In genomic region chr5:136594896-136595540, GRCm38 (mm10) we compare ENCODE assay signal across 19 mouse cellular contexts. TPM values are rescaled to one million over a fixed set of nuclear protein-coding genes. Genes with fewer than 3 reads are reported as not detected.
DNase-seq lines count a peak whose midpoint lies in the region; ATAC-seq and TF ChIP-seq lines count a peak whose summit lies in the region.
"Had no signal": no experiment of that assay in that cellular context is flagged by ENCODE, and none has a peak within 500 bp of the region (broad histone marks: within the 10 kb centered on the region; RNA-seq: fewer than 3 reads in every experiment).

No protein-coding gene starts in this region.

- no peaks in the 10 kb centered on the region for H3K4me1 ChIP-seq in midbrain, embryonic 11.5 days (ENCODE audit: control insufficient read depth, insufficient read depth, low read length)
- no peaks in the 10 kb centered on the region for H3K4me1 ChIP-seq in midbrain, embryonic 10.5 days
- H3K4me1 ChIP-seq in forebrain, postnatal 0 days (ENCODE audit: insufficient read depth), result no peaks in the 10 kb centered on the region
- H3K4me1 ChIP-seq in liver, embryonic 11.5 days (replicated peaks; ENCODE audit: control insufficient read depth, insufficient read depth, low read length), result no peaks in the 10 kb centered on the region
- H3K4me1 ChIP-seq: hindbrain, embryonic 12.5 days; neural tube, embryonic 12.5 days had no signal

- no peaks in the 10 kb centered on the region for H3K9me3 ChIP-seq in midbrain, embryonic 11.5 days (ENCODE audit: control insufficient read depth, low read length)
- H3K9me3 ChIP-seq in midbrain, embryonic 10.5 days (replicated peaks), result no peaks in the 10 kb centered on the region
- no peaks in the 10 kb centered on the region for H3K9me3 ChIP-seq in forebrain, postnatal 0 days (ENCODE audit: low read length)
- no peaks in the 10 kb centered on the region for H3K9me3 ChIP-seq in liver, embryonic 11.5 days (ENCODE audit: control insufficient read depth, low read length)
- H3K9me3 ChIP-seq: hindbrain, embryonic 12.5 days; limb, embryonic 13.5 days; neural tube, embryonic 12.5 days had no signal

- DNase-seq in adrenal gland, postnatal 10 days, result peak; percentile 39
- DNase-seq in adrenal gland, adult (ENCODE audit: inconsistent age in 2 of 2, low spot score in 1 of 2), result no peak
- peak; percentile 5 to 8 for DNase-seq in heart, adult 18-20 months
- no peak for DNase-seq in heart, postnatal 4 days
- peak; percentile 8 for DNase-seq in midbrain, embryonic 11.5 days (ENCODE audit: low spot score, missing footprints)
- no peak for DNase-seq in midbrain, embryonic 10.5 days (ENCODE audit: low spot score)
- DNase-seq in forebrain, postnatal 0 days, result peak; percentile 65
- DNase-seq in liver, embryonic 11.5 days (ENCODE audit: low spot score), result no peak
- DNase-seq: adrenal gland, postnatal 36 days; cerebellum, adult 11-12 months; kidney, adult 9 months; layer of hippocampus, adult 9-11 months; lung, adult 2 months; retina, postnatal 1 day; thymus, postnatal 25 days had no signal

- no peak overlapping the region for H3K4me3 ChIP-seq in midbrain, embryonic 11.5 days (ENCODE audit: low read depth, low read length)
- no peak overlapping the region for H3K4me3 ChIP-seq in midbrain, embryonic 10.5 days
- no peak overlapping the region for H3K4me3 ChIP-seq in forebrain, postnatal 0 days (ENCODE audit: low read depth, low read length)
- H3K4me3 ChIP-seq in liver, embryonic 11.5 days (ENCODE audit: low read depth, low read length), result no peak overlapping the region
- H3K4me3 ChIP-seq: hindbrain, embryonic 12.5 days; limb, embryonic 13.5 days; neural tube, embryonic 12.5 days had no signal

- no peak overlapping the region for H3K9ac ChIP-seq in midbrain, embryonic 11.5 days (ENCODE audit: low read length)
- no peak overlapping the region for H3K9ac ChIP-seq in forebrain, postnatal 0 days
- H3K9ac ChIP-seq in liver, embryonic 11.5 days (ENCODE audit: low read depth, low read length), result no peak overlapping the region
- H3K9ac ChIP-seq: hindbrain, embryonic 12.5 days; limb, embryonic 13.5 days; neural tube, embryonic 12.5 days had no signal

- no peak overlapping the region for H3K27ac ChIP-seq in midbrain, embryonic 11.5 days (ENCODE audit: low read depth, low read length)
- H3K27ac ChIP-seq in midbrain, embryonic 10.5 days (replicated peaks), result no peak overlapping the region
- H3K27ac ChIP-seq in forebrain, postnatal 0 days (ENCODE audit: low read depth, low read length), result peak overlapping the region; percentile 45
- no peak overlapping the region for H3K27ac ChIP-seq in liver, embryonic 11.5 days (ENCODE audit: low read depth, low read length)
- H3K27ac ChIP-seq: hindbrain, embryonic 12.5 days; limb, embryonic 13.5 days; neural tube, embryonic 12.5 days had no signal

- no peaks in the 10 kb centered on the region for H3K27me3 ChIP-seq in midbrain, embryonic 11.5 days (ENCODE audit: control insufficient read depth, insufficient read depth, low read length)
- no peaks in the 10 kb centered on the region for H3K27me3 ChIP-seq in midbrain, embryonic 10.5 days (ENCODE audit: low read depth, poor library complexity, severe bottlenecking)
- no peaks in the 10 kb centered on the region for H3K27me3 ChIP-seq in forebrain, postnatal 0 days (ENCODE audit: insufficient read depth, low read length)
- H3K27me3 ChIP-seq in liver, embryonic 11.5 days (replicated peaks; ENCODE audit: control insufficient read depth, insufficient read depth, low read length), result no peaks in the 10 kb centered on the region
- H3K27me3 ChIP-seq: hindbrain, embryonic 12.5 days; limb, embryonic 13.5 days; neural tube, embryonic 12.5 days had no signal

- ATAC-seq in midbrain, embryonic 11.5 days (ENCODE audit: low FRiP score), result no peak
- peak; percentile 75 for ATAC-seq in forebrain, postnatal 0 days
- ATAC-seq in liver, embryonic 11.5 days (replicated peaks; ENCODE audit: low FRiP score), result no peak

- no peaks in the 10 kb centered on the region for H3K36me3 ChIP-seq in midbrain, embryonic 11.5 days (ENCODE audit: control insufficient read depth, insufficient read depth, low read length)
- H3K36me3 ChIP-seq in midbrain, embryonic 10.5 days, result no peaks in the 10 kb centered on the region
- no peaks in the 10 kb centered on the region for H3K36me3 ChIP-seq in forebrain, postnatal 0 days (ENCODE audit: insufficient read depth)
- no peaks in the 10 kb centered on the region for H3K36me3 ChIP-seq in liver, embryonic 11.5 days (ENCODE audit: control insufficient read depth, insufficient read depth, low read length)
- H3K36me3 ChIP-seq: hindbrain, embryonic 12.5 days; limb, embryonic 13.5 days; neural tube, embryonic 12.5 days had no signal

- TF ChIP-seq CTCF in forebrain, postnatal 0 days (IDR thresholded peaks at IDR 0.05; ENCODE audit: low read depth), result no peak

- WGBS in midbrain, embryonic 11.5 days, result 84% methylated on average over 8 of the region's 8 CpGs
- WGBS in midbrain, embryonic 10.5 days, result 82% methylated on average over 8 of the region's 8 CpGs
- WGBS in forebrain, postnatal 0 days, result 39% methylated on average over 8 of the region's 8 CpGs
- WGBS in liver, embryonic 11.5 days, result 73% methylated on average over 8 of the region's 8 CpGs

- no peak overlapping the region for H3K4me2 ChIP-seq in midbrain, embryonic 11.5 days
- H3K4me2 ChIP-seq in forebrain, postnatal 0 days (ENCODE audit: low read depth), result no peak overlapping the region
- H3K4me2 ChIP-seq in liver, embryonic 11.5 days, result no peak overlapping the region
- H3K4me2 ChIP-seq: heart, embryonic 11.5 days; hindbrain, embryonic 12.5 days; limb, embryonic 13.5 days; neural tube, embryonic 12.5 days had no signal

RNA-seq across cellular contexts. Expression of gene Cux1, which starts 27.7 kb away (rescaled TPM):
- 10 to 100 TPM; 79.1 to 95.4 TPM for total RNA-seq in adrenal gland, postnatal 10 days (2021)
- total RNA-seq in heart, adult 18-20 months (2021), result 10 to 100 TPM; 78.7 to 87.5 TPM
- 100 to 1,000 TPM; 126 to 131 TPM for total RNA-seq in heart, postnatal 4 days (2021)
- 117 and 130 TPM in 2 replicates for polyA plus RNA-seq in midbrain, embryonic 11.5 days (2014; fragmentation: Nextera tagmentation; extraction: Ambion mirVana)
- polyA plus RNA-seq in midbrain, embryonic 10.5 days (2016; fragmentation: Nextera tagmentation; extraction: Ambion mirVana), result 100 and 128 TPM in 2 replicates
- 124 and 141 TPM in 2 replicates for total RNA-seq in forebrain, postnatal 0 days (2014; rRNA removed)
- polyA plus RNA-seq in forebrain, postnatal 0 days (2015; fragmentation: Nextera tagmentation; extraction: Ambion mirVana), result 82.9 and 86.0 TPM in 2 replicates
- 45.8 and 50.0 TPM in 2 replicates for polyA plus RNA-seq in liver, embryonic 11.5 days (2014; fragmentation: Nextera tagmentation; extraction: Ambion mirVana)

Comparison
In these comparisons a context has a peak if more than half of its experiments do, and no peak if none do; other contexts are left out.
1. DNase-seq: peak in adrenal gland, postnatal 10 days (single experiment), heart, adult 18-20 months (2 of 2), midbrain, embryonic 11.5 days (single experiment) and forebrain, postnatal 0 days (single experiment); none in adrenal gland, adult (0 of 2), heart, postnatal 4 days (single experiment), midbrain, embryonic 10.5 days (single experiment) and liver, embryonic 11.5 days (single experiment).